Mouse (Mus musculus) MEL (cell line): Measurements from ENCODE around the gene Pop5. TPM values are rescaled to one million over a fixed set of nuclear protein-coding genes. Genes with fewer than 3 reads are reported as not detected.

ENCODE experiments used
- DNase-seq: peaks from one replicate; pipeline ENCODE4 v3.0.0; 2011; ENCODE audit warnings: low read depth, low spot score
- H3K27ac ChIP-seq: 2 replicates; pipeline ENCODE4 v1.5.1; 2012; ENCODE audit warnings: low read depth, mild to moderate bottlenecking, control low read depth, low read length, moderate library complexity; ENCODE audit not compliant: control insufficient read depth
- H3K27me3 ChIP-seq, 2 experiments: fragments of 150-350 bp in 1 of 2; sonication (generic) in 1 of 2; 2 replicates each; pipeline ENCODE4 v1.6.1; 2012; ENCODE audit warnings: low read length in 2 of 2, mild to moderate bottlenecking in 2 of 2, improper control_type of control experiment in 1 of 2, moderate library complexity in 1 of 2; ENCODE audit not compliant: insufficient read depth in 2 of 2, control insufficient read depth in 1 of 2
- H3K36me3 ChIP-seq, 2 experiments: 2 replicates each; pipeline ENCODE4 v1.6.1; 2012 to 2014; ENCODE audit warnings: low read length in 2 of 2, improper control_type of control experiment in 1 of 2, inconsistent platforms in 1 of 2, mild to moderate bottlenecking in 1 of 2; ENCODE audit not compliant: insufficient read depth in 2 of 2, control insufficient read depth in 1 of 2
- H3K4me1 ChIP-seq, 2 experiments: fragments of 150-350 bp in 1 of 2; sonication (generic) in 1 of 2; 2 replicates each; pipeline ENCODE4 v1.6.1; 2012; ENCODE audit warnings: low read length in 2 of 2, improper control_type of control experiment in 1 of 2, mild to moderate bottlenecking in 1 of 2; ENCODE audit not compliant: insufficient read depth in 2 of 2, control insufficient read depth in 1 of 2
- H3K4me3 ChIP-seq, 2 experiments: fragments of 150-350 bp in 1 of 2; sonication (generic) in 1 of 2; 2 replicates each; pipeline ENCODE4 v1.5.1; 2012; ENCODE audit warnings: low read depth in 2 of 2, low read length in 2 of 2, mild to moderate bottlenecking in 2 of 2, moderate library complexity in 2 of 2, control low read depth in 1 of 2, improper control_type of control experiment in 1 of 2; ENCODE audit not compliant: control insufficient read depth in 1 of 2, insufficient read depth in 1 of 2
- H3K79me2 ChIP-seq: 2 replicates; pipeline ENCODE4 v1.6.1; 2012; ENCODE audit warnings: mild to moderate bottlenecking, low read length, moderate library complexity; ENCODE audit not compliant: control insufficient read depth, poor library complexity, insufficient read depth
- H3K9ac ChIP-seq: 2 replicates; pipeline ENCODE4 v1.6.1; 2012; ENCODE audit warnings: low read depth, mild to moderate bottlenecking, control low read depth, low read length, moderate library complexity; ENCODE audit not compliant: control insufficient read depth, poor library complexity, severe bottlenecking
- H3K9me3 ChIP-seq: fragments of 150-350 bp; sonication (generic); replicated peaks from 2 replicates; pipeline ENCODE4 v1.6.1; 2012; ENCODE audit warnings: mild to moderate bottlenecking, low read length, improper control_type of control experiment, moderate library complexity; ENCODE audit not compliant: insufficient read depth
- BHLHE40 ChIP-seq: IDR thresholded peaks from 2 replicates; pipeline ENCODE4 v1.6.1; 2012; ENCODE audit warnings: low read depth, mild to moderate bottlenecking, inconsistent platforms, low read length, improper control_type of control experiment, borderline replicate concordance
- CHD1 ChIP-seq: IDR thresholded peaks from 2 replicates; pipeline ENCODE4 v1.6.1; 2012; ENCODE audit warnings: low read depth, mild to moderate bottlenecking, inconsistent platforms, low read length, improper control_type of control experiment
- E2F4 ChIP-seq: IDR thresholded peaks from 2 replicates; pipeline ENCODE4 v1.6.1; 2011; ENCODE audit warnings: low read depth, low read length, improper control_type of control experiment, borderline replicate concordance
- ELF1 ChIP-seq: IDR thresholded peaks from 2 replicates; pipeline ENCODE4 v1.6.1; 2014; ENCODE audit warnings: low read depth, mild to moderate bottlenecking, inconsistent platforms, low read length, improper control_type of control experiment, moderate library complexity
- GABPA ChIP-seq: IDR thresholded peaks from 2 replicates; pipeline ENCODE4 v1.6.1; 2012; ENCODE audit warnings: low read depth, mild to moderate bottlenecking, inconsistent platforms, low read length, improper control_type of control experiment, moderate library complexity
- HCFC1 ChIP-seq: IDR thresholded peaks from 2 replicates; pipeline ENCODE4 v1.6.1; 2012; ENCODE audit warnings: low read depth, mild to moderate bottlenecking, inconsistent platforms, low read length, improper control_type of control experiment, moderate library complexity
- JUND ChIP-seq: IDR thresholded peaks from 2 replicates; pipeline ENCODE4 v1.6.1; 2011; ENCODE audit warnings: low read depth, mild to moderate bottlenecking, improper control_type of control experiment, low read length
- KAT2A ChIP-seq: conservative IDR thresholded peaks from 2 replicates; pipeline ENCODE4 v1.6.1; 2012; ENCODE audit warnings: low read depth, low read length, improper control_type of control experiment, inconsistent platforms
- MAFK ChIP-seq: IDR thresholded peaks from 2 replicates; pipeline ENCODE4 v1.6.1; 2011; ENCODE audit warnings: low read depth, mild to moderate bottlenecking, low read length, improper control_type of control experiment, borderline replicate concordance
- MAX ChIP-seq: IDR thresholded peaks from 2 replicates; pipeline ENCODE4 v1.6.1; 2011; ENCODE audit warnings: low read length, improper control_type of control experiment
- MEF2A ChIP-seq: IDR thresholded peaks from 2 replicates; pipeline ENCODE4 v1.6.1; 2014; ENCODE audit warnings: low read depth, mild to moderate bottlenecking, inconsistent platforms, low read length, improper control_type of control experiment; ENCODE audit not compliant: poor library complexity, insufficient replicate concordance, severe bottlenecking; ENCODE audit errors: extremely low read depth
- MXI1 ChIP-seq: IDR thresholded peaks from 2 replicates; pipeline ENCODE4 v1.6.1; 2011; ENCODE audit warnings: mild to moderate bottlenecking, low read depth, low read length, improper control_type of control experiment
- MYB ChIP-seq: IDR thresholded peaks from 2 replicates; pipeline ENCODE4 v1.6.1; 2011; ENCODE audit warnings: mild to moderate bottlenecking, low read depth, low read length, improper control_type of control experiment
- NELFE ChIP-seq: IDR thresholded peaks from 2 replicates; pipeline ENCODE4 v1.6.1; 2011; ENCODE audit warnings: low read depth, low read length, improper control_type of control experiment
- POLR2AphosphoS2 ChIP-seq: IDR thresholded peaks from 2 replicates; pipeline ENCODE4 v1.6.1; 2011; ENCODE audit warnings: low read length, improper control_type of control experiment
- POLR2AphosphoS5 ChIP-seq: IDR thresholded peaks from 2 replicates; pipeline ENCODE4 v1.6.1; 2012; ENCODE audit warnings: low read depth, borderline replicate concordance, mild to moderate bottlenecking, inconsistent platforms, low read length, moderate library complexity, mixed read lengths
- SMC3 ChIP-seq: IDR thresholded peaks from 2 replicates; pipeline ENCODE4 v1.6.1; 2011; ENCODE audit warnings: low read depth, low read length, improper control_type of control experiment
- TAL1 ChIP-seq: IDR thresholded peaks from 2 replicates; pipeline ENCODE4 v1.6.1; 2012; ENCODE audit warnings: mild to moderate bottlenecking, inconsistent platforms, low read length, moderate library complexity, mixed read lengths
- TCF12 ChIP-seq: IDR thresholded peaks from 2 replicates; pipeline ENCODE4 v1.6.1; 2014; ENCODE audit warnings: low read depth, mild to moderate bottlenecking, inconsistent platforms, low read length, improper control_type of control experiment, moderate library complexity
- USF2 ChIP-seq, 2 experiments: IDR thresholded peaks; 2 replicates each; pipeline ENCODE4 v1.6.1; 2011 to 2012; ENCODE audit warnings: improper control_type of control experiment in 2 of 2, low read length in 2 of 2, borderline replicate concordance in 1 of 2, inconsistent platforms in 1 of 2, low read depth in 1 of 2, mild to moderate bottlenecking in 1 of 2; ENCODE audit not compliant: insufficient read depth in 1 of 2
- ZKSCAN1 ChIP-seq: IDR thresholded peaks from 2 replicates; pipeline ENCODE4 v1.6.1; 2012; ENCODE audit warnings: low read depth, mild to moderate bottlenecking, inconsistent platforms, low read length, improper control_type of control experiment, moderate library complexity
- ZMIZ1 ChIP-seq: IDR thresholded peaks from 2 replicates; pipeline ENCODE4 v1.6.1; 2012; ENCODE audit warnings: low read depth, mild to moderate bottlenecking, inconsistent platforms, low read length, improper control_type of control experiment, moderate library complexity
- ZNF384 ChIP-seq: IDR thresholded peaks from 2 replicates; pipeline ENCODE4 v1.6.1; 2012; ENCODE audit warnings: low read depth, mild to moderate bottlenecking, inconsistent platforms, low read length, improper control_type of control experiment
- polyA plus RNA-seq, 2 experiments: library from polyadenylated mRNA; stranded (reverse) in 1 of 2; unstranded in 1 of 2; fragments of >175 nt in 1 of 2; fragments of >200 nt in 1 of 2; gene quantifications; 2 replicates each; pipeline versions ENCODE4 v1.2.1 to v1.2.4; 2012; ENCODE audit warnings: low replicate concordance in 2 of 2, low read depth in 1 of 2; ENCODE audit not compliant: insufficient read length in 2 of 2, insufficient read depth in 1 of 2, missing spikeins in 1 of 2
- total RNA-seq: library from RNA; depleted of rRNA; stranded (reverse); fragments of 300-350 nt; gene quantifications from 2 replicates; pipeline ENCODE4 v1.2.3, GENCODE M21; 2012

Gene Pop5
- total and polyA plus RNA-seq, 3 experiments: 103 to 388 (median 208) TPM

DNA sequence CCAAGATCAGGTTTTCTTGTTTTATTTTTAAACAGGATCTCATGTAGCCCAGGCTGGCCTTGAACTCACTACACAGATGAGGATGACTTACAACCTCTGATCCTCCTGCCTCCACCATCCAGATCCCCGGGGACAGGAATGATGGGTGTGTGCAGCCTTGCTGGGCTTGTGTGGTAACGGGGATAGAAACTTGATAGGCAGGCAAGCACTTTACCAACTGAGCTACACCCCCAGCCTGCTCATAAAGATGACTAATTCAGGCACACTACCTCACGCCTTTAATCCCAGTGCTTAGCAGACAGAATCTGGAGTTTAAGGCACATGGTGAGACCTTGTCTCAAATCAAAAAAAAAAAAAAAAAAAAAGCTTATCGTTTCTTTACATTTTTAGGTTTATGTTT lies 22.8 kb upstream of the Pop5 start:
- TF ChIP-seq ZNF384 (0 out of 2 replicates have a peak, but pooled peaks have one; percentile 15), ZKSCAN1 (no peak)
- peaks cover 0 to 8% of the 10 kb centered on the region in 2 experiments; a peak in 2 of 4 replicates for H3K4me1 ChIP-seq
- H3K4me3 ChIP-seq: no peak overlapping the region
- no peaks in the 10 kb centered on the region for H3K79me2 ChIP-seq
- H3K9ac ChIP-seq: no peak overlapping the region
- H3K36me3 ChIP-seq: peaks cover 0 to 3% of the 10 kb centered on the region in 2 experiments; a peak in 2 of 4 replicates
- no peak overlapping the region for H3K27ac ChIP-seq
- no peaks in the 10 kb centered on the region for H3K27me3 ChIP-seq
- no peaks in the 10 kb centered on the region for H3K9me3 ChIP-seq
- no peak for DNase-seq

DNA sequence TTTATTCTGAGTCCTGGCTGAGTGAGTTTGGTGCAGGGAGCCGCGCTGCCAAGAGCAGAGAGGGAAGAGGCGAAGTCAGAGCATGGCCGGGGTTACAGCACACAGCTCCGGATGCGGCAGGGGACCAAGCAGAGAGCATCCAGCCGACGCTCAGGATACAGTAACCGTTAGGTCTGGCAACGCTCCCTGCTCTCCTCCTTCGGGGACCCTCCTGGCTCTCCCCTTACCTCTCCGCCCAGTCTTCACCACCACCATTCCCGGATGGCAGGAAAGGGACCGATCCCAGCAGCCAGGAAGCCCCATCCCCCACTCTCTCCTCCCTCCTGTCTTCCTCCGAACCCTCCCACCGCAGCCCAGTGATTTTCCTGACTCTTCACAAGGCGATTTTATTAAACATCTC lies 20.8 kb upstream of the Pop5 start:
- Histone ChIP-seq H3K9me3 (no peaks in the 10 kb centered on the region), H3K9ac (no peak overlapping the region), H3K4me1 (peaks cover 0 to 9% of the 10 kb centered on the region in 2 experiments; a peak in 2 of 4 replicates), H3K4me3 (no peak overlapping the region), H3K36me3 (peaks cover 0 to 4% of the 10 kb centered on the region in 2 experiments; a peak in 2 of 4 replicates), H3K27me3 (no peaks in the 10 kb centered on the region), H3K79me2 (no peaks in the 10 kb centered on the region), H3K27ac (no peak overlapping the region)
- TF ChIP-seq CHD1 (no peak), JUND (no peak), ZNF384 (no peak), POLR2AphosphoS5 (no peak), ELF1 (no peak), HCFC1 (no peak), SMC3 (no peak), GABPA (no peak), NELFE (no peak), MXI1 (no peak), POLR2AphosphoS2 (no peak)
- no peak for DNase-seq

DNA sequence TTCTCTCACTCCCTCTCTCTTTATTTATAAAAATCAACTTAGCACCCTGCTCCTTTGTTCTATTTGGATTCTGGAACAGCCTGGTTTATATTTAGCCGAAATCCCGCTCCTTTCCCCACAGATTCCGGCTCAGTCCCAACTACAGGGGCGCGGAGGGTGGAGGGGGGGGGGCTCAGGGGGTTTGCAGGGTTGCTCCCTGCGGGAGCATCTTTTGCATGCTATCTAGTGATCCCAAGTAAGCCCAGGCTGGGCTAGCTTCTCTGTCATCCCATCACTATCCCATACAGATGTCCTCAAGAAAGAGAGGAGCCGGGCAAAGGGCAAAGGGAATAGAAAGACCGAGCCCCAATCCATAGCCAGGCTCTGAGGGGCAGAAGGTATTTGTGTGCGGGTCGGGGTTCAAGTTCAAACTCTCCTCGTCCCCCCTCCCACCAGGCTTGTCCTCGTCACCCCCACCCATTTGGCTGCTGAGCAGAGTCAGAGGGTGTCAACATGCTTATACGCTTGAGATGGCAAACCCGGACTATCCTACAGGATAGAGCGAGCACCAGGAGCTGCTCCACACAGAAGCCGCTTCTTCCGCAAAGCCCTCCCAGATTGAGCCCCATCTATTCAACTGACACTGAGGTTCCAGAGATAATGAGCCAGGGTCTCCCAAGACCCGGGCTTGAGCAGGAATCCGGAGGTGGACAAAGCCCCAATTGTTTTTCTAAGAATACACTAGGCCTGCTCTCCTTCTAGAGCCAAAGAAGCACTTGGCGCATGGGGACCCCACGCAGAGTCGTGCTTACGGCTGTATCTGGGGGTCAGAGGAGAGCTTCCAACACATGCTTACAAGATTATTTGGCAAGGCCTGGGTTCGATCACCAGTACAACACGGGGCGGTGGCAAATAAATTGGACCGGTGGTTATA lies 20.1 kb upstream of the Pop5 start:
- Histone ChIP-seq H3K9ac (no peak overlapping the region), H3K36me3 (peaks cover 0 to 4% of the 10 kb centered on the region in 2 experiments; a peak in 2 of 4 replicates), H3K4me1 (peaks cover 0 to 9% of the 10 kb centered on the region in 2 experiments; a peak in 2 of 4 replicates), H3K27ac (no peak overlapping the region), H3K27me3 (no peaks in the 10 kb centered on the region), H3K4me3 (no peak overlapping the region), H3K9me3 (no peaks in the 10 kb centered on the region), H3K79me2 (no peaks in the 10 kb centered on the region)
- DNase-seq: no peak
- no peak for TF ChIP-seq MAFK
- no peak for TF ChIP-seq HCFC1
- no peak for TF ChIP-seq BHLHE40
- no peak for TF ChIP-seq KAT2A
- TF ChIP-seq MAX: no peak
- TF ChIP-seq ZMIZ1: no peak
- TF ChIP-seq MYB: no peak
- TF ChIP-seq ELF1: no peak
- no peak for TF ChIP-seq USF2 (IDR thresholded peaks at IDR 0.05; ENCODE audit: borderline replicate concordance in 1 of 2, insufficient read depth in 1 of 2, low read depth in 1 of 2, low read length in 2 of 2)
- no peak for TF ChIP-seq ZKSCAN1
- no peak for TF ChIP-seq TCF12
- no peak for TF ChIP-seq MEF2A
- TF ChIP-seq TAL1: no peak
- TF ChIP-seq E2F4: no peak
